Mouse (Mus musculus) ES-Bruce4 (cell line): ENCODE results near the gene Calhm2. TPM values are rescaled to one million over a fixed set of nuclear protein-coding genes. Genes with fewer than 3 reads are reported as not detected.

Source experiments
- H3K27ac ChIP-seq: 2 replicates; pipeline ENCODE4 v1.5.1; 2012; ENCODE audit warnings: low read length, inconsistent platforms; ENCODE audit not compliant: insufficient read depth
- H3K27me3 ChIP-seq: 2 replicates; pipeline ENCODE4 v1.6.1; 2012; ENCODE audit warnings: mild to moderate bottlenecking, low read length, inconsistent platforms; ENCODE audit not compliant: control insufficient read depth, poor library complexity, insufficient read depth, severe bottlenecking
- H3K36me3 ChIP-seq: 2 replicates; pipeline ENCODE4 v1.6.1; 2012; ENCODE audit warnings: inconsistent platforms, mild to moderate bottlenecking, low read length, moderate library complexity; ENCODE audit not compliant: control insufficient read depth, poor library complexity, insufficient read depth, severe bottlenecking
- H3K4me1 ChIP-seq: one replicate; pipeline ENCODE4 v1.8.1; 2011; ENCODE audit warnings: low read length; ENCODE audit not compliant: control insufficient read depth, insufficient read depth
- H3K4me3 ChIP-seq: 2 replicates; pipeline ENCODE4 v1.5.1; 2011; ENCODE audit warnings: low read depth, mild to moderate bottlenecking, low read length
- H3K9ac ChIP-seq: 2 replicates; pipeline ENCODE4 v1.6.1; 2012; ENCODE audit warnings: low read depth, mild to moderate bottlenecking, inconsistent platforms; ENCODE audit not compliant: poor library complexity, severe bottlenecking
- H3K9me3 ChIP-seq: replicated peaks from 2 replicates; pipeline ENCODE4 v1.6.1; 2012; ENCODE audit warnings: mild to moderate bottlenecking, low read length, inconsistent platforms; ENCODE audit not compliant: control insufficient read depth, poor library complexity, insufficient read depth, severe bottlenecking
- CTCF ChIP-seq: IDR thresholded peaks from one replicate; pipeline ENCODE4 v1.8.1; 2011; ENCODE audit warnings: low read depth, low read length
- EP300 ChIP-seq: IDR thresholded peaks from 2 replicates; pipeline ENCODE4 v1.6.1; 2011; ENCODE audit warnings: low read depth, low read length; ENCODE audit not compliant: insufficient read depth
- POLR2A ChIP-seq: IDR thresholded peaks from one replicate; pipeline ENCODE4 v1.8.1; 2011; ENCODE audit warnings: low read length; ENCODE audit not compliant: insufficient read depth
- polyA plus RNA-seq: library from polyadenylated mRNA; stranded (reverse); fragments of >200 nt; gene quantifications from 2 replicates; pipeline ENCODE4 v1.2.4, GENCODE M21; 2011; ENCODE audit warnings: low read depth; ENCODE audit not compliant: missing spikeins, insufficient read depth, insufficient read length

Calhm2 gene
- 0.90 and 0.99 TPM in 2 replicates for polyA plus RNA-seq

DNA sequence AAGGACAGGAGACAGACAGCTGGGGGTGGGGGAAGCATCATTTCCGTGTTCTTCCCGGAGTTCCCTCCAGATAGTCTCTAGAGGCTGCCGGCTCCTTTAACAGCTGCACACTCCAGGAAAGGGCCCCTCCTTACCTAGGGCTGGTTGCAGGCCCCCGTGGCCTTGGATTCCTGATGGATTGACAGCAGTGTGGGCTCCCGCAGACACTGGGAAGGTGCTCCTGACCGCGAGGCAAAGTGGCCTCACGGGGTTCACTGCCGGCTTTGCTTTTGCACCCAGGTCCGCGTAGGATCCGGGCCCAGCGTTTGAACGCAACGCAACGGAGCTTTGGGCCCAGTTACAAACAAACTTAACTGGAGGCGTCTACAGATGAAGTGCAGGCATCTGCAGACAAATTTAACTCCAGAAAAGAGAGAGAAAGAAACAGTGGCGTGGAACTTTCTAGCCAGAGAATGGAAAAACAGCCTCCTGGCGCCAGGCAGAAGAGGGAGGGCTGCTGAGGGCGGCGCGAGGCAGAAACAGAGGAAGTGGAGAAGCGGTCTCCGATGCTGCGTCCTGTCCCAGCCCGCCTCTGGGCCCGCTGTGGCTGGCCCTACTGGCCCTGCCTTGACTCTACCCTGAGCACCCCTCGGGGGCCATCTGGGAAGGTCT lies at the start of gene Calhm2:
Calhm2 (minus strand) TSS at position 524 of the 651 bp plus-strand sequence.
- 0 out of 2 replicates have a peak within 1 kb of the TSS, but pooled peaks have one; percentile 3 for H3K27ac ChIP-seq

GRCm38 (mm10) chr19:47186514-47187275 lies 48.6 kb upstream of the Calhm2 start:
- H3K36me3 ChIP-seq = no peaks in the 10 kb centered on the region
- H3K9me3 ChIP-seq = 0 out of 2 replicates have a peak, but pooled peaks cover 7% of the 10 kb centered on the region
- no peak overlapping the region for H3K27ac ChIP-seq
- TF ChIP-seq CTCF (no peak), POLR2A (no peak), EP300 (no peak)
- H3K4me3 ChIP-seq = no peak overlapping the region
- no peaks in the 10 kb centered on the region for H3K27me3 ChIP-seq
- no peak overlapping the region for H3K9ac ChIP-seq
- H3K4me1 ChIP-seq = peaks cover 5% of the 10 kb centered on the region

More for the DNA sequence above, at the start of gene Calhm2:
- Histone ChIP-seq H3K36me3 (no peaks in the 10 kb centered on the region), H3K27me3 (no peaks in the 10 kb centered on the region), H3K9ac (peak within 1 kb of the TSS; percentile 43), H3K4me1 (peaks cover 13% of the 10 kb centered on the region), H3K4me3 (peak within 1 kb of the TSS; percentile 18), H3K9me3 (no peaks in the 10 kb centered on the region)
- TF ChIP-seq POLR2A (no peak), CTCF (no peak), EP300 (no peak)

DNA sequence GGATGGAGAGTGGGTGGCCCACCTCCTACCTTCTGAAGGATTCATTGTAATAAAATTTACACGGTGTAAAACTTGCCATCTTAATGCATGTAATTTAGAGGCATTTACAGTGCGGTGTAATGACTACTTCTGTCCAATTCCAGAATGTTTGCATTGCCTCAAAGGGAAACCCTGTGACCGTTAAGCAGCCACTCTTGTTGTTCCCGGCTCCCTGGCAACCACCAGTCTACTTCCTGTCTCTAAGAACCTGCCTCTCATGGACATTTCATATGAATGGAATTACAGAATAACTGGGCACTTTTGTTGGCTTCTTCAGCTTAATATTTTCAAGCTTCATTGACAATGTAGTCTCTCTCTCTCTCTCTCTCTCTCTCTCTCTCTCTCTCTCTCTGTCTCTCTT lies 46.6 kb upstream of the Calhm2 start:
- Histone ChIP-seq H3K27ac (no peak overlapping the region), H3K27me3 (no peaks in the 10 kb centered on the region), H3K9me3 (0 out of 2 replicates have a peak, but pooled peaks cover 3% of the 10 kb centered on the region), H3K9ac (no peak overlapping the region), H3K4me3 (no peak overlapping the region), H3K36me3 (no peaks in the 10 kb centered on the region), H3K4me1 (peaks cover 5% of the 10 kb centered on the region)
- no peak for TF ChIP-seq EP300
- no peak for TF ChIP-seq POLR2A
- no peak for TF ChIP-seq CTCF

- Histone ChIP-seq H3K4me3 (no peak overlapping the region), H3K9ac (no peak overlapping the region), H3K4me1 (peaks cover 5% of the 10 kb centered on the region), H3K27me3 (no peaks in the 10 kb centered on the region), H3K9me3 (0 out of 2 replicates have a peak, but pooled peaks cover 3% of the 10 kb centered on the region), H3K36me3 (no peaks in the 10 kb centered on the region), H3K27ac (no peak overlapping the region)
- TF ChIP-seq CTCF = no peak
- no peak for TF ChIP-seq EP300
- no peak for TF ChIP-seq POLR2A
Observed at GRCm38 (mm10) chr19:47184221-47184620, 46.1 kb upstream of the Calhm2 start.

DNA sequence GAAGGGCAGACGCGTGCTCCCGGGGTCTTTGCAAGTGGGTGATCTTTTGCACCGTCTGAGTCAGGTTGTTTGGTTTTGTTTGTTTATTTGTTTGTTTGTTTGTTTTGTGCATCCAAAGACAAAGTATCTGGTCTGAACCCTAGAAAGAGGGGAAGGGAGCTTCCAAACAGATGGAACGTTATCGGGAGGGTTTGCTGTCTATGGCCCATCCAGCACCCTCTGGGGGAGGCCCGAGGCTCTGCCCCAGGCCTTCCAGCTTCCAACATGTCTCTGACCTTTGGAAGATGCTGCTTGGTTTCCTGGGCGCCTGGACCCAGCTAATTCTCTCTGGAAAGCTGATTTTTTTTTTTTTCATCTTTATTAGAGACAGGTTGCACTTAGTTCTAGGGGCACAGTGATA lies 41.9 kb upstream of the Calhm2 start:
- H3K36me3 ChIP-seq = no peaks in the 10 kb centered on the region
- H3K9ac ChIP-seq = no peak overlapping the region
- H3K4me1 ChIP-seq = peaks cover 7% of the 10 kb centered on the region
- no peak overlapping the region for H3K27ac ChIP-seq
- TF ChIP-seq CTCF (no peak), POLR2A (no peak), EP300 (no peak)
- H3K27me3 ChIP-seq = no peaks in the 10 kb centered on the region
- 0 out of 2 replicates have a peak, but pooled peaks cover 3% of the 10 kb centered on the region for H3K9me3 ChIP-seq
- peak overlapping the region; percentile 59 for H3K4me3 ChIP-seq
